In the genomic region with DNA sequence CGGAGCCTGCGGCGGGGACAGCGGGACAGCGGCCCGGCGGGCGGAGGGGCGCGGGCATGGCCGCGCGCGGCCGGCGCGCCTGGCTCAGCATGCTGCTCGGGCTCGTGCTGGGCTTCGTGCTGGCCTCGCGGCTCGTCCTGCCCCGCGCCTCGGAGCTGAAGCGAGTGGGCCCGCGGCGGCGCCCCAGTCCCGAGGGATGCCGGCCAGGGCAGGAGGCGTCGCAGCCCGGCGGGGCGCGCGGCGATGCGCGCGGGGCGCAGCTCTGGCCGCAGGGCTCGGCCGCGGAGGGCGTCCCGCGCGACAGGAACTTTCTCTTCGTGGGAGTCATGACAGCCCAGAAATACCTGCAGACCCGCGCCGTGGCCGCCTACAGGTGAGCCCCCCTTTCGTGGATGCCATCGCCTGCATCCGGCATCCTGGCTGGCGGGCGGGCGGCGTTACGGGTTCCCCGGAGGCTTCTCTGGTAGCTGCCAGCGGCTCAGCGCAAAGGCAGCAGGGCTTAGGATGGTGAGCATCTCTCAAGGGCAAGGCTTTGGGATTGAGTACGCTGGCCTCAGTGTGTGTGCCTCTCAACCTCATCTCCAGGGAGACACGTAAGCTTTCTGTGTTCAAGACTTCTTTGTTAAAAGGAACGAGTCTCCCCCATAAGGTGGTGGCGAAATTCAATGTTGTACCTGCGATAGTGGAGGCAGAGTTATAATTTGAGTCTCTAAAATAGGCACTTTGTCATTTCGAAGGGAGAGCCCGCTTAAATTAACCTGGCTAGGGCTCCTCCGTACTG, we compare ENCODE assay signal across 8 mouse cellular contexts. TPM values are rescaled to one million over a fixed set of nuclear protein-coding genes. Genes with fewer than 3 reads are reported as not detected.
DNase-seq lines count a peak whose midpoint lies in the region; ATAC-seq and TF ChIP-seq lines count a peak whose summit lies in the region.

No protein-coding gene starts in this region.

- H3K4me2 ChIP-seq in forebrain, embryonic 12.5 days: peak overlapping the region; percentile 73

- no peaks in the 10 kb centered on the region for H3K9me3 ChIP-seq in forebrain, embryonic 12.5 days

- H3K36me3 ChIP-seq in forebrain, embryonic 12.5 days (replicated peaks): 0 out of 2 replicates have a peak, but pooled peaks cover 6% of the 10 kb centered on the region

- under 1% methylated on average over 67 of the region's 77 CpGs for WGBS in forebrain, embryonic 12.5 days

- H3K4me1 ChIP-seq in forebrain, embryonic 12.5 days: peaks cover 40% of the 10 kb centered on the region

- peak overlapping the region; percentile 94 for H3K4me3 ChIP-seq in forebrain, embryonic 12.5 days (replicated peaks)

- ATAC-seq in forebrain, embryonic 12.5 days (ENCODE audit: low FRiP score): peak; percentile 58
- ATAC-seq in inflammation-experienced regulatory T-cells, adult 6 months: peak; percentile 50

- no peak for TF ChIP-seq CTCF in brain, embryonic 14.5 days (IDR thresholded peaks at IDR 0.05; ENCODE audit: borderline replicate concordance, extremely low read depth, insufficient read depth, insufficient read length)

- no peak for TF ChIP-seq POLR2A in brain, embryonic 14.5 days (IDR thresholded peaks at IDR 0.05; ENCODE audit: borderline replicate concordance, extremely low read depth, insufficient read depth, insufficient read length, poor library complexity, severe bottlenecking)

- peak overlapping the region; percentile 95 for H3K27ac ChIP-seq in forebrain, embryonic 12.5 days

- DNase-seq in ovary, postnatal 10 days (ENCODE audit: low spot score): peak; percentile 21
- DNase-seq in ovary, adult 18-20 months (ENCODE audit: low spot score): no peak
- DNase-seq in brain, embryonic 14.5 days (ENCODE audit: low read depth): peak; percentile 63
- peak; percentile 37 for DNase-seq in lung, postnatal 10 days
- DNase-seq in right cerebral cortex, adult 2 months (ENCODE audit: low spot score in 2 of 2): peak; percentile 31 to 45
- no peak for DNase-seq in c-Kit-positive CD71-positive TER-119-positive erythroid progenitor cells, embryonic 14.5 days (ENCODE audit: low spot score)

- H3K9ac ChIP-seq in forebrain, embryonic 12.5 days: peak overlapping the region; percentile 97

- H3K27me3 ChIP-seq in forebrain, embryonic 12.5 days: peaks cover 18% of the 10 kb centered on the region

RNA-seq across cellular contexts. Expression of a gene that starts 0.7 kb away (rescaled TPM):
- polyA plus RNA-seq in brain, embryonic 14.5 days (2012; rRNA removed): 16.0 and 21.5 TPM in 2 replicates
- polyA plus RNA-seq in forebrain, embryonic 12.5 days (2016; fragmentation: Nextera tagmentation; extraction: Ambion mirVana): 13.3 and 15.9 TPM in 2 replicates
- polyA plus RNA-seq in inflammation-experienced regulatory T-cells, adult 6 months (2017; shearing (Covaris generic)): 10 to 100 TPM in 2 of 3 experiments, 1 to 10 TPM in 1; 8.9 to 54.6 (median 10.3) TPM

RNA-seq across cellular contexts. Expression of a gene that starts 30.6 kb away (rescaled TPM):
- polyA plus RNA-seq in brain, embryonic 14.5 days (2012; rRNA removed): 58.5 and 63.8 TPM in 2 replicates
- polyA plus RNA-seq in forebrain, embryonic 12.5 days (2016; fragmentation: Nextera tagmentation; extraction: Ambion mirVana): 63.7 and 64.3 TPM in 2 replicates
- 100 to 1,000 TPM; 180 to 191 (median 182) TPM for polyA plus RNA-seq in inflammation-experienced regulatory T-cells, adult 6 months (2017; shearing (Covaris generic))

RNA-seq across cellular contexts. Expression of a gene that starts 51.2 kb away (rescaled TPM):
- 60.4 and 72.7 TPM in 2 replicates for polyA plus RNA-seq in brain, embryonic 14.5 days (2012; rRNA removed)
- polyA plus RNA-seq in forebrain, embryonic 12.5 days (2016; fragmentation: Nextera tagmentation; extraction: Ambion mirVana): 227 and 231 TPM in 2 replicates
- 100 to 1,000 TPM; 128 to 166 (median 136) TPM for polyA plus RNA-seq in inflammation-experienced regulatory T-cells, adult 6 months (2017; shearing (Covaris generic))

Comparison
In these comparisons a context has a peak if more than half of its experiments do, and no peak if none do; other contexts are left out.
1. DNase-seq: peak in ovary, postnatal 10 days (single experiment), brain, embryonic 14.5 days (single experiment), lung, postnatal 10 days (single experiment) and right cerebral cortex, adult 2 months (2 of 2); none in ovary, adult 18-20 months (single experiment) and c-Kit-positive CD71-positive TER-119-positive erythroid progenitor cells, embryonic 14.5 days (single experiment).